Mouse (Mus musculus) intestine, embryonic 14.5 days (tissue): ENCODE data around the gene Spsb4. TPM values are rescaled to one million over a fixed set of nuclear protein-coding genes. Genes with fewer than 3 reads are reported as not detected.

Experiments
- ATAC-seq: fragments of 200-750 bp; cut with Nextera tagmentation; replicated peaks from 2 replicates; pipeline ENCODE4 v1.8.0; 2017; ENCODE audit warnings: low read depth, moderate number of reproducible peaks, moderate TSS enrichment, moderate library complexity; ENCODE audit not compliant: low FRiP score, low TSS enrichment
- DNase-seq: peaks from one replicate; pipeline ENCODE4 v3.0.0-alpha.2; 2018; ENCODE audit warnings: low spot score
- H3K27ac ChIP-seq: fragments of 300-500 bp; sonication (generic); 2 replicates; pipeline ENCODE4 v1.5.1; 2014; ENCODE audit warnings: low read depth, mild to moderate bottlenecking, control low read depth
- H3K27me3 ChIP-seq: fragments of 300-500 bp; sonication (generic); replicated peaks from 2 replicates; pipeline ENCODE4 v1.6.1; 2014; ENCODE audit warnings: low read length, control low read depth; ENCODE audit not compliant: control insufficient read depth, insufficient read depth
- H3K36me3 ChIP-seq: fragments of 300-500 bp; sonication (generic); 2 replicates; pipeline ENCODE4 v1.6.1; 2014; ENCODE audit warnings: low read length, control low read depth; ENCODE audit not compliant: control insufficient read depth, insufficient read depth
- H3K4me1 ChIP-seq: fragments of 300-500 bp; sonication (generic); replicated peaks from 2 replicates; pipeline ENCODE4 v1.6.1; 2014; ENCODE audit warnings: low read length, control low read depth, mixed read lengths; ENCODE audit not compliant: control insufficient read depth, insufficient read depth
- H3K4me2 ChIP-seq: fragments of 300-500 bp; sonication (generic); 2 replicates; pipeline ENCODE4 v1.6.1; 2014; ENCODE audit warnings: low read length
- H3K4me3 ChIP-seq: fragments of 300-500 bp; sonication (generic); 2 replicates; pipeline ENCODE4 v1.5.1; 2014; ENCODE audit warnings: low read depth, low read length, control low read depth, mixed read lengths
- H3K9ac ChIP-seq: fragments of 300-500 bp; sonication (generic); 2 replicates; pipeline ENCODE4 v1.6.1; 2014; ENCODE audit warnings: mild to moderate bottlenecking, low read length
- H3K9me3 ChIP-seq: fragments of 300-500 bp; sonication (generic); 2 replicates; pipeline ENCODE4 v1.6.1; 2016; ENCODE audit warnings: low read length, control low read depth; ENCODE audit not compliant: control insufficient read depth
- WGBS: fragments of 180-500 bp; shearing (Covaris S2); extraction: QIAGEN DNeasy Blood & Tissue Kit; methylation state at CpG from one replicate; pipeline ENCODE4 v1.1.7; 2014; 5-methylcytosine and 5-hydroxymethylcytosine counted together
- polyA plus RNA-seq: library from polyadenylated mRNA; unstranded; fragments of >200 nt; fragmentation: Nextera tagmentation; extraction: Ambion mirVana; gene quantifications from 2 replicates; pipeline ENCODE4 v1.2.1, GENCODE M21; 2014

Gene Spsb4
- polyA plus RNA-seq, 1 experiment from 2014 or later: 28.3 TPM

DNA sequence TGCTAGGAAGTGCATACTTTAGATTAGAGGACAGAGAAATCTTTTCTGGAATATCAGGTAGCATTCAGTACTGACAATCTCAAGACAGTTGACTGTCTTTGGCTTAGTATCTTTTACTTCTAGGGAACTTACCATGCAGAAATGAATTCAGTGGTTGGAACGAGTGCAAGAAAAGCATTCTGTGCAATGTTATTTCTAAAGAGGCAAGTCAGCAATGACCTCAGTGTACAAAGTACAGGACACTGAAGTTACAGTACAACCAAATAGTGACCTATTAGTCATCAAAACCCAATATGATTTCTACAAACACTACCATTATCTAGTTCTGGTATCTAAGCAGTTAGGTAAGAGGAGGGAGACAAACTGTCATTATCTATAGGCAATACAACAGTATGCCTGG, 51.1 kb downstream of the Spsb4 start:
- no peaks in the 10 kb centered on the region for H3K36me3 ChIP-seq
- no peak overlapping the region for H3K4me3 ChIP-seq
- H3K4me2 ChIP-seq: no peak overlapping the region
- WGBS: 70% methylated on average over 1 of the region's 1 CpGs
- peaks cover 26% of the 10 kb centered on the region for H3K4me1 ChIP-seq
- H3K9me3 ChIP-seq: 0 out of 2 replicates have a peak, but pooled peaks cover 3% of the 10 kb centered on the region
- no peak overlapping the region for H3K27ac ChIP-seq
- H3K9ac ChIP-seq: no peak overlapping the region
- ATAC-seq: no peak
- no peaks in the 10 kb centered on the region for H3K27me3 ChIP-seq
- DNase-seq: no peak

DNA sequence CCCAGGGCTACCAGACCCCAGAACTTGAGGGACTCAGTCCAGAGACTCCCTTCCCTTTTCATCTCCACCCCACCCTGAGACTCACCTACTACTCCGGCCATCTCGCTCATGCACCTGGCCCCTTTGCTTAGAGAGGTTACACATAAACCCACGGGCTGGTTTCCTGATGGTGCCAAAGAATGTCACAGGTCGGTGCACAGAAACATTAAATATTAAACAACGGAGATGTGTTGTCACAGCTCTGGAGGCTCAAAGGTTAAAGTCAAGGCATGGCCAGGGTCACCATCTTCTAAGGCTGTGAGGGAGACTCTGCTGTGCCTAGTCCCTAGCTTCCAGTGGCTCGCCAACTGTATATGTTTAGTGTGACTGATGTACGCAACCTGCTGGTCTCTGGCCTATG, 52.2 kb downstream of the Spsb4 start:
- H3K27me3 ChIP-seq: no peaks in the 10 kb centered on the region
- H3K36me3 ChIP-seq: no peaks in the 10 kb centered on the region
- H3K27ac ChIP-seq: no peak overlapping the region
- 80% methylated on average over 7 of the region's 7 CpGs for WGBS
- H3K9ac ChIP-seq: no peak overlapping the region
- peaks cover 30% of the 10 kb centered on the region for H3K4me1 ChIP-seq
- no peak overlapping the region for H3K4me3 ChIP-seq
- 0 out of 2 replicates have a peak, but pooled peaks cover 3% of the 10 kb centered on the region for H3K9me3 ChIP-seq
- DNase-seq: no peak
- ATAC-seq: no peak
- H3K4me2 ChIP-seq: no peak overlapping the region

DNA sequence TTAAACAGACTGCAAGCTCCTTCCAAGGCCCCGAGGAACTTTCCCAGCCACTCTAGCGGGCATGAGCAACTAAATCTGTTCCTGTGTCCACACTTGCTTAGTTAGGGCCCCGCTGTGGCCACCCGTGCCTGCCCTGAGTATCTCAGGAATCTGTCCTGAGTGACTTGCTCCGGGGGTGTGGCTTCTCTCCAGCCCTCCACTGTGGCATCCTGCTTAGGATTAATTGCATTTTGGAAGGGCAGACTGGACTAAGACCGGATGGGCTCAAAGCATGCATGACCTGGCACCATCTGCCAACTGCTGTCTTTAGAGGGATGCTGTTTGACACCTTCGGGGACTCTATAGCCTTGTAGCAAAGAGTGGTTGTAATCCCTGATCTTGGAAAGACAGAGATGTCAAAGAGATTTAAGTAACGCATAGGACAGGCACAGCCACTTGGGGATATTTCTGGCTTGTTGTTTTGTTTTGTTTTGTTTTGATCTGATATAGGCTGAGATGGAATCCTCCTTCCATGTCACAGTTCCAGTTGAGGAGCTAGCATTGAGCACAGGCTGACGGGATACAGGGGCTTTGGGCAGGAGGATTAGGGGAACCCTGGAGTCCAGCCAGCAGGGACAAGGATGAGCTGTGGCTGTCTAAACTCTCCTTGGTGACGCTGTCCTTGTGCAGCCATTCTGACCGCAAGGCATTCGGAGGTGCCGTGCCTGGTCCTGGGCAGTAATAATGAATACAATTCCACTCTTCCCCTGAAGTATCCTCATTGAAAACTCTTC, 55.0 kb downstream of the Spsb4 start:
- Histone ChIP-seq H3K27ac (no peak overlapping the region), H3K4me1 (peaks cover 37% of the 10 kb centered on the region), H3K9me3 (0 out of 2 replicates have a peak, but pooled peaks cover 3% of the 10 kb centered on the region), H3K36me3 (no peaks in the 10 kb centered on the region), H3K4me2 (no peak overlapping the region), H3K4me3 (no peak overlapping the region), H3K27me3 (no peaks in the 10 kb centered on the region), H3K9ac (no peak overlapping the region)
- DNase-seq (no peak), ATAC-seq (no peak)
- 48% methylated on average over 13 of the region's 13 CpGs for WGBS

DNA sequence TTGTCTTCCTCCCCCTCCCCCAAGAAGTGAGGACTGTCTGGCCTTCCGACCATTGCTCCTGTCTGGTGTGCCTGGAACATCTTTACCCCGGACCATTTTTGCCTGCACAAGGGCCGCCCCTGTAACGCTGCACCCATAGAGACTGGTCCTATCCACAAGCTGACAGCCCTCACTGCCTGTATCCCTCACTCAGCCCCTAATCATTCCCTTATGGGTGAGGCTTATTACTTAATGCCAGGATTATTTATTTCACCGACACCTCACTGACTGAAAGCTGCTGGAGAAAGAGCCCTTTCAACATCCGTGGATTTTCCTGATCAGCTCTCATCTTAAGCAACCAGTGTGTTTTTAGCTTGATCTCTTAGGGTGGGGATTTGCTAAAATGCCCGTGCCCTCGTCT, 55.9 kb downstream of the Spsb4 start:
- Histone ChIP-seq H3K4me3 (no peak overlapping the region), H3K4me1 (peaks cover 45% of the 10 kb centered on the region), H3K4me2 (no peak overlapping the region), H3K36me3 (no peaks in the 10 kb centered on the region), H3K9ac (no peak overlapping the region), H3K27me3 (no peaks in the 10 kb centered on the region), H3K27ac (no peak overlapping the region), H3K9me3 (0 out of 2 replicates have a peak, but pooled peaks cover 3% of the 10 kb centered on the region)
- no peak for DNase-seq
- WGBS: 50% methylated on average over 8 of the region's 8 CpGs
- no peak; the same call in 1 of the 2 replicates for ATAC-seq

DNA sequence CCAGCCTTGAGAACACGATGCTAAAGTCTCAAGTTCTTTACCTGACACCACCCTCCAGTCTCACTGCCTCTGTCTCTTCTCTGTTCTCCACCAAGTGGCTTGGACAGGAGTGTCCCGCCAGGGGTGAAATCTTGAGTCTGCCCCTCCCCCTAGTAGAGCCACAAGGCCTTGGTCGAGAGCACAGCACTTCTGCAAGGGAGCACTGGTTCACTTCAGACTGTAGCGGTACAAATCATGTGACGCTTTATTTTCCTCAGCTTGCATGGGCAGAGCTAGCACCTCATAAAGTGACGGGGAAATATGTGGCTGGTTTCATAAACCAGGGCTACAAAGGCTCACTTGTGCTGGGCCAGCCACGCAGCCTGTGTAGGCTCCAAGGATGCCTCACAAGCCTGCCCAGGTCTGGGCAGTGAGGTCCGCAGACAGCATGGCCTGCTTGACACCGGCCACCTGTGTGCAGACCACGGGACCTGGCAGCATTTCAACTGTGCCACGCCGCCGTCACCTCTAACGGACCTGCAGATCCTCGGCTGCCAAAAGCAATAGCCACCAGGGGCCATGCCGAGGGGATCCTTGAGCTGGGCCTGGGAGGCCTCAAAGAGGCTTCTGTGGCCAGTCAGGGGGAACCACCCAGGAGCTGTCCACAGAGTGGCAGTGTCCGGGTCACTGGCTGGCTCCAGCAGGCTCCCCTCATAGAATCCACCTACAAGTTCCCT, 56.5 kb downstream of the Spsb4 start:
- no peaks in the 10 kb centered on the region for H3K27me3 ChIP-seq
- 0 out of 2 replicates have a peak, but pooled peaks cover 3% of the 10 kb centered on the region for H3K9me3 ChIP-seq
- H3K27ac ChIP-seq: 0 out of 2 replicates have a peak overlapping the region, but pooled peaks have one; percentile 16
- peaks cover 48% of the 10 kb centered on the region for H3K4me1 ChIP-seq
- no peaks in the 10 kb centered on the region for H3K36me3 ChIP-seq
- 44% methylated on average over 17 of the region's 17 CpGs for WGBS
- H3K4me2 ChIP-seq: no peak overlapping the region
- H3K9ac ChIP-seq: no peak overlapping the region
- DNase-seq (no peak), ATAC-seq (no peak; the same call in 1 of the 2 replicates)
- no peak overlapping the region for H3K4me3 ChIP-seq

DNA sequence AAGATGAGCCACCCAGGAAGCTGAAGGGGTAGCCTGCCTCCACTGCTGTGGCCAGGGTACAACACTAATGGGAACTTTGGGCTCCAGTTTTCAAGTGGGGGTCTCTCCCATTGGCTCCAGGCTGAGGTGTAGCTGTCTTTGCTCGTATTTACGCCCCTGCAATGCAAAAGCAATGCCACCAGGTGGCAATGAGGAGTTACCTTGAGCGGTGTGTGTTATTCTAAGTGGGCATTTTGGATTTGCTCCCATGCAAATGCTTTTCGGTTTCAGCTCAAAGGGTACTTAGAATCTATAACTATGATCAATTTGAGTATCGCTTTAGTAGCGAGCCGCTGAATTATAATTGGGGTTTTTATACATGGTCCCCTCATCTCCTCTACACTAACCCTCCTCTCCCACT, 57.6 kb downstream of the Spsb4 start:
- no peak overlapping the region for H3K4me2 ChIP-seq
- H3K4me3 ChIP-seq: no peak overlapping the region
- peaks cover 48% of the 10 kb centered on the region for H3K4me1 ChIP-seq
- WGBS: 66% methylated on average over 7 of the region's 7 CpGs
- H3K27me3 ChIP-seq: no peaks in the 10 kb centered on the region
- no peaks in the 10 kb centered on the region for H3K36me3 ChIP-seq
- no peak overlapping the region for H3K9ac ChIP-seq
- DNase-seq (no peak), ATAC-seq (no peak)
- no peak overlapping the region for H3K27ac ChIP-seq
- 0 out of 2 replicates have a peak, but pooled peaks cover 3% of the 10 kb centered on the region for H3K9me3 ChIP-seq

DNA sequence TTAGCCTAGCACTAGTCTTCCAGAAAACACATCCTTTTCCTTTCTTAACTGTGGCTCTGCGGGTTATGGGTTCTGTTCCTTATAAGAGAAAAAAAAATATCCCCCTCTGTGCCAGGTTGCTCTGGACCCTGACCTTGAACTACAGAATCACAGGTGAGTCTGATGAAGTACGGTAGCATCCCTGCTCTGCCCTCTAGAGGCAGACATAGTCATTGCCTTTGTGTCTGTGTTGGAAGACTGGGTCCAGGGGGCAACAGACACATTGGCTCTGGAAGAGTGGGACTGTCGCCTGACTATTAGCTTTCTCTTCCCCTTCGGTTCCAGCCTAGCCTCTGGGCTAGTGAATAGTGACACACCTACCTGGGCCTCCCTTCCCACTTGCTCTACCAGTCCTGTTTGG, 58.4 kb downstream of the Spsb4 start:
- ATAC-seq (no peak), DNase-seq (no peak)
- H3K27me3 ChIP-seq: no peaks in the 10 kb centered on the region
- no peak overlapping the region for H3K9ac ChIP-seq
- peaks cover 48% of the 10 kb centered on the region for H3K4me1 ChIP-seq
- 80% methylated on average over 4 of the region's 4 CpGs for WGBS
- no peak overlapping the region for H3K4me3 ChIP-seq
- H3K4me2 ChIP-seq: no peak overlapping the region
- no peak overlapping the region for H3K27ac ChIP-seq
- no peaks in the 10 kb centered on the region for H3K36me3 ChIP-seq
- H3K9me3 ChIP-seq: 0 out of 2 replicates have a peak, but pooled peaks cover 3% of the 10 kb centered on the region

DNA sequence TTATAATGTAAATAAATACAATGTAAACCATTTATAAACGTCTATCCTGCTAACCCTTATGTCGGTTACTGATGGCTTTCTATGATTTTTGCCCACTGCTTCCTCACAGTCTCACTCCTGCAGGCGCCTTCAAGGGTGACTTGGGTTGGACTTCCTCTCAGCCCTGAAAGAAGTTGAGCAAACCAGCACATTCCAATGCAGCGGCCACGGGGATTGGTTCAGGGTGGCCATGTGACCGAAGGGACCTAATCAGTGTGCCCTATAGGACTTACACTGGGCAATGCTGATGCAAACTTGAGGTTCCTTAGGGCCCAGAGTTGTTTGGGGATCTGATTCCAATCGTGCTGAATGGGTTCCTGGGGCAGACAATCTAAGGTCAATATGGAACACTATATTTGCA, 59.2 kb downstream of the Spsb4 start:
- Histone ChIP-seq H3K4me2 (no peak overlapping the region), H3K36me3 (no peaks in the 10 kb centered on the region), H3K4me3 (no peak overlapping the region), H3K9me3 (no peaks in the 10 kb centered on the region), H3K27me3 (no peaks in the 10 kb centered on the region), H3K4me1 (peaks cover 48% of the 10 kb centered on the region), H3K27ac (no peak overlapping the region), H3K9ac (no peak overlapping the region)
- 77% methylated on average over 7 of the region's 7 CpGs for WGBS
- no peak for DNase-seq
- ATAC-seq: no peak
